Mouse (Mus musculus): ENCODE results near the gene Gna15. TPM values are rescaled to one million over a fixed set of nuclear protein-coding genes. Genes with fewer than 3 reads are reported as not detected.

Gene Gna15
- polyA plus RNA-seq, 1 experiment from 2014 or later: 1.7 TPM

DNA sequence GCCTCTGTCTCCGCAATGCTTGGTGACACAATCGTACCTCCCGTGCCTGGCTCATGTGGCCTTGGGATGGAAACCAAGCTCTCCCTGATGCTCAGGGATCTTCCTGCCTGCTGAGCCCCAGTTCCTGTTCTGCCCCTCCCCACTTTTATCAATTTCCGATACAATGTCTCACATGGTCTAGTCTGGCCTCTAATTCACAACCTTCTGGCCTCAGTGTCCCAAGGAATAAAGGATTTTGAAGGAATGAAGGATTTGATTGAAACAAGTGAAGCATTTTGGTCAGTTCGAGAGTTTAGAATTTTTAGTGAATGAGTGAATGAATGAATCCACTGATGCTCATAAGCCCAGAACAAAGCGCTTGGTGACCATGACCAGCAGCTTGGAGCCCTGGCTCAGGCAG, 883 bp downstream of the Gna15 start:
- TF ChIP-seq CTCF (IDR thresholded peaks at IDR 0.05; ENCODE audit: low read depth): no peak
- Histone ChIP-seq H3K9me3 (ENCODE audit: low read depth, low read length) (no peaks in the 10 kb centered on the region), H3K9ac (no peak overlapping the region), H3K36me3 (ENCODE audit: insufficient read depth) (no peaks in the 10 kb centered on the region), H3K4me1 (ENCODE audit: insufficient read depth) (no peaks in the 10 kb centered on the region), H3K27me3 (ENCODE audit: insufficient read depth, low read length) (no peaks in the 10 kb centered on the region), H3K4me2 (no peak overlapping the region), H3K27ac (ENCODE audit: low read depth) (no peak overlapping the region), H3K4me3 (ENCODE audit: low read depth, low read length) (no peak overlapping the region)
- WGBS: 74% methylated on average over 6 of the region's 6 CpGs
- DNase-seq: no peak
- ATAC-seq (ENCODE audit: insufficient read depth): no peak

DNA sequence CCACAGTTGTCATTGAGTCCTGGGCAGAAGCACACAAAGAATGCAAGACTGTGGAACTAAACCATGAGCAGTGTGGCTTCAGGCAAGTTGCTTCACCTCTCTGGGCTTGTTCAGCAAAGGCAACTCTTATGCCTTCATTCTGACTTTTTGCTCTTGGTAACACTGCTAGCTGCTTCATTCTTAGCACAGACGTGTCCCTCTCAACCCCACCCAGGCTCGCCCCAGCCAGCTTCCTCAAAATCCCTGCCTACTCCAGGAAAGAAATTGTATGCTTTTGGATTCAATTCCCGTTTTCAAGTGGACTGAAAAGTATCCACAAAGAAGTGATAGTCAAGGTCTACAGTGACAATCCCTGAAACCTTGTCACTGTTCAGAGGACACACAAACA, 4.1 kb downstream of the Gna15 start:
- Histone ChIP-seq H3K4me2 (no peak overlapping the region), H3K9ac (no peak overlapping the region), H3K36me3 (ENCODE audit: insufficient read depth) (no peaks in the 10 kb centered on the region), H3K27ac (ENCODE audit: low read depth) (no peak overlapping the region), H3K9me3 (ENCODE audit: low read depth, low read length) (no peaks in the 10 kb centered on the region), H3K4me1 (ENCODE audit: insufficient read depth) (no peaks in the 10 kb centered on the region), H3K27me3 (ENCODE audit: insufficient read depth, low read length) (no peaks in the 10 kb centered on the region), H3K4me3 (ENCODE audit: low read depth, low read length) (no peak overlapping the region)
- no peak for ATAC-seq (ENCODE audit: insufficient read depth)
- WGBS: 64% methylated on average over 3 of the region's 3 CpGs
- no peak for DNase-seq
- TF ChIP-seq CTCF (IDR thresholded peaks at IDR 0.05; ENCODE audit: low read depth): no peak

DNA sequence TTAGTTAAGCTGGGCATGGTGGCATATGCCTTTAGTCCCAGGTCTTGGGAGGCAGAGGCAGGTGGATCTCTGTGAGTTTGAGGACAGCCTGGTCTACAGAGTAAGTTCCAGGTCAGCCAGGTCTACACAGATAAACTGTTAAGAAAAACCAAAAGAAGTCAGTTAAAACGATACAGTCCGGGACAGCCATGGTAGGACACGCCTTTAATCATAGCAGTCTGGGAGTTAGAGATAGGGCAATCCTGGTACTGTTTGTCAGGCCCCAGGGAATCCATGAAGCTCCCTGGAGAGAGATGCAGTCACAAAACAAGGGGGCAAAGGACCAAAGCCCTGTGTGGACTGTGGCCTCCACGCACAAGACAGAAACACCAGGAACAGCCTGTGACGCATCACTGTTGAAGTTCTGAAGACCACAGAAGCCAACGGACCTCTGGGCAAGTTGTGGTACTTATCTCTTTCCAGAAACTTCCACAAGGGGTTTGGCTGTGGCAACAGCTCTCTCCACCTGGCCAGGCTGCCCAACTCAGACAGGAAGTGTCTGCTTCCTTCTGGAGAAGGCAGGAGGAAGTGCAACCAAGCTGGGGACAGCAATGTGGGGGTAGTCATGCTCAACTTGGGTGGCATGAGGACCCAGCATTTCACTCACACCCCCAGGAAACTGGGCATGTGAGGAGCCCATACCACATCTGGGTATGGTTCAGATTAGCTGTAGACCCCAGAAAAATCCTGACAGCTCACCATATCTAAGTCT, 4.6 kb downstream of the Gna15 start:
- 73% methylated on average over 6 of the region's 6 CpGs for WGBS

DNA sequence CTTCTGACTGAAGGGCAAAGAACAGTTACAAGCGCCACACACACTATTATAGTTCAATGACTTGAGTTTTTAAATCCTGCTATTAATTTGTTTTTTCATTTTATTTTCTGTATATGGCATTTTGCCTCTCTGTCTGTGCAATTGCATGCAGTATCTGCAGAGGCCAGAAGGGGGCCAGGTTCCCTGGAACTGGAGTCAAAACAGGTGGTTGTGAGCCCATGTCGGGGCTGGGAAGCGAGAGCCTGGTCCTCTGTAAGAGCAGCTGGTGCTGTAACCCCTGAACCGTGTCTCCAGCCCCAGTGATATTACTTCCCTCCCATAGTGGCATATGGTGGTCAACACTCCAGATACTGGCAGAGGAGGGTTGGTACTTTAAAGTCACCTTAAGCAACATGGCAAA, 5.5 kb downstream of the Gna15 start:
- 11% methylated on average over 4 of the region's 4 CpGs for WGBS
- no peaks in the 10 kb centered on the region for H3K9me3 ChIP-seq (ENCODE audit: low read depth, low read length)
- H3K27ac ChIP-seq (ENCODE audit: low read depth): no peak overlapping the region
- H3K4me1 ChIP-seq (ENCODE audit: insufficient read depth): no peaks in the 10 kb centered on the region
- no peaks in the 10 kb centered on the region for H3K27me3 ChIP-seq (ENCODE audit: insufficient read depth, low read length)
- H3K4me3 ChIP-seq (ENCODE audit: low read depth, low read length): no peak overlapping the region
- peak; percentile 78 for TF ChIP-seq CTCF (IDR thresholded peaks at IDR 0.05; ENCODE audit: low read depth)
- no peaks in the 10 kb centered on the region for H3K36me3 ChIP-seq (ENCODE audit: insufficient read depth)
- peak; percentile 79 for DNase-seq
- H3K9ac ChIP-seq: no peak overlapping the region
- ATAC-seq (ENCODE audit: insufficient read depth): no peak
- no peak overlapping the region for H3K4me2 ChIP-seq

More for the DNA sequence above, 4.6 kb downstream of the Gna15 start:
- no peak for TF ChIP-seq CTCF (IDR thresholded peaks at IDR 0.05; ENCODE audit: low read depth)
- Histone ChIP-seq H3K36me3 (ENCODE audit: insufficient read depth) (no peaks in the 10 kb centered on the region), H3K9ac (no peak overlapping the region), H3K4me1 (ENCODE audit: insufficient read depth) (no peaks in the 10 kb centered on the region), H3K4me3 (ENCODE audit: low read depth, low read length) (no peak overlapping the region), H3K9me3 (ENCODE audit: low read depth, low read length) (no peaks in the 10 kb centered on the region), H3K4me2 (no peak overlapping the region), H3K27me3 (ENCODE audit: insufficient read depth, low read length) (no peaks in the 10 kb centered on the region), H3K27ac (ENCODE audit: low read depth) (no peak overlapping the region)
- DNase-seq: peak; percentile 23
- no peak for ATAC-seq (ENCODE audit: insufficient read depth)

DNA sequence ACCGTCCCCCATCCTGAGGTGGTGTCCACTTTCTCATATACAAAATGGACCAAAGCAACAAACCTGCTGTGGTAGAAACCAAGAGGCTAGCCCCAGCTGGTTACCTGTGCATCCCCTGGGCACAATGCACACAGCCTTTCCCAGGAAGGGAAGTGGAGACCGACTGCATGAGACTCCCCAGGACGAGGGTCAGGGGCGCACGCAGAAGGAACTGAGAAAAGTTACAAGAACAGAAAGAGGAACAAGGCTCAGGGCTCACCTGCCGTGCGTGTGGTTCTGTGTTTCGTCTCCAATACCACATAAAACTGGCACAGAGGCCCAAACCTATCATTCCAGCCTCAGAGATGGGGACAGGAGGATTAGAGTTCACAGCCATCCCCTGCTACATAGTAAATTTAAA, 6.8 kb downstream of the Gna15 start:
- no peaks in the 10 kb centered on the region for H3K27me3 ChIP-seq (ENCODE audit: insufficient read depth, low read length)
- DNase-seq (no peak), ATAC-seq (ENCODE audit: insufficient read depth) (no peak)
- no peaks in the 10 kb centered on the region for H3K36me3 ChIP-seq (ENCODE audit: insufficient read depth)
- H3K9ac ChIP-seq: no peak overlapping the region
- no peaks in the 10 kb centered on the region for H3K4me1 ChIP-seq (ENCODE audit: insufficient read depth)
- no peak overlapping the region for H3K27ac ChIP-seq (ENCODE audit: low read depth)
- H3K4me3 ChIP-seq (ENCODE audit: low read depth, low read length): no peak overlapping the region
- H3K4me2 ChIP-seq: no peak overlapping the region
- 76% methylated on average over 8 of the region's 8 CpGs for WGBS
- no peak for TF ChIP-seq CTCF (IDR thresholded peaks at IDR 0.05; ENCODE audit: low read depth)
- H3K9me3 ChIP-seq (ENCODE audit: low read depth, low read length): no peaks in the 10 kb centered on the region

DNA sequence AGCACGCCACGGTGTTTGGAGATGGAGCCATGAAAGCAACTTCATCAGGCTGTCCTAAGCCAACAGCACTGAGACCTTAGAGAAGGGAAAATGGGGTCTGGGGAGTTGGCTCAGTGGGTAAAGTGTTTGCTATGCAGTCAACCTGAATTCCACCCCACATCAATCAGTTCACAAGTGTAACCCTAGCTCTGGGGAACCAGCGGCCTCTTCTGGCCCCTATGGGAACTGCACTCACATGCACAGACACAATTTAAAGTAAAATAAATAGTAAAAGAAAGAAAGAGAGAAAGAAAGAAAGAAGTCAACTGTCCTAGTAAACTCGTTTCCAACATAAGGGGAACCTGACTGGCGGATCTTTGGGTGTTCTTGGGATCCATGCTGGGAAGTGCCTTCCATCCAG, 10.2 kb downstream of the Gna15 start:
- no peak overlapping the region for H3K27ac ChIP-seq (ENCODE audit: low read depth)
- H3K27me3 ChIP-seq (ENCODE audit: insufficient read depth, low read length): no peaks in the 10 kb centered on the region
- ATAC-seq (ENCODE audit: insufficient read depth) (no peak), DNase-seq (no peak)
- no peaks in the 10 kb centered on the region for H3K36me3 ChIP-seq (ENCODE audit: insufficient read depth)
- H3K4me2 ChIP-seq: no peak overlapping the region
- no peaks in the 10 kb centered on the region for H3K4me1 ChIP-seq (ENCODE audit: insufficient read depth)
- no peak overlapping the region for H3K4me3 ChIP-seq (ENCODE audit: low read depth, low read length)
- H3K9ac ChIP-seq: no peak overlapping the region
- WGBS: 79% methylated on average over 5 of the region's 5 CpGs
- H3K9me3 ChIP-seq (ENCODE audit: low read depth, low read length): no peaks in the 10 kb centered on the region
- TF ChIP-seq CTCF (IDR thresholded peaks at IDR 0.05; ENCODE audit: low read depth): peak; percentile 31

DNA sequence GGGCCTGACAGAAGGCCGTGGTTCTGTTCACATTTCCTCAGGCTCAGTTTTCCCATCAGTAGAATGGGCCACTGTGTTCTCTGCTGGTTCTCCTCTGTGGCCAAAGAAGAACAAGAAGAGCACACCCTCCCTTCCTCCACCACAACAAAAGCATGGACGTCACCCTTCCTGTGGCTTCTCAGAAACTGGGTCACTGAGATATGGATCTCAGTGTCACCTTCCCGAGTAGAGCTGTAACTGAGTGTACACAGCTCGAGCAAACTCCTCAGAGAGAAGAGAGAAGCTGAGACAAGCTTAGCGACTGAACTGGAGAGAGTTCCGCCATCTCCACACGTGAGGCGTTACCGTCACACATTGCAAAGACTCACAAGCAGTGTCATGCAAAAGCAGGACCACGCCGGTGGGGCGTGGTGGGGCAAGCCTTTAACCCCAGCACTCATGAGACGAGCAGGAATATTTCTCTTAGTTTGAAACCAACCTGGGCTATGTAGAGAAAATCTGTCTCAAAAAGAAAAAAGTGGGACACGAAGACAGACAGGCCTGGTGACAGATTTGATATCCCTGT, 13.7 kb downstream of the Gna15 start:
- Histone ChIP-seq H3K9ac (no peak overlapping the region), H3K27ac (ENCODE audit: low read depth) (no peak overlapping the region), H3K4me1 (ENCODE audit: insufficient read depth) (no peaks in the 10 kb centered on the region), H3K36me3 (ENCODE audit: insufficient read depth) (no peaks in the 10 kb centered on the region), H3K27me3 (ENCODE audit: insufficient read depth, low read length) (no peaks in the 10 kb centered on the region), H3K4me2 (no peak overlapping the region), H3K9me3 (ENCODE audit: low read depth, low read length) (no peaks in the 10 kb centered on the region), H3K4me3 (ENCODE audit: low read depth, low read length) (no peak overlapping the region)
- DNase-seq (no peak), ATAC-seq (ENCODE audit: insufficient read depth) (no peak)
- WGBS: 71% methylated on average over 14 of the region's 14 CpGs
- TF ChIP-seq CTCF (IDR thresholded peaks at IDR 0.05; ENCODE audit: low read depth): no peak

All from lung, embryonic 14.5 days (tissue).